Mouse (Mus musculus): Measurements from ENCODE around the gene Cmtr2.

DNA sequence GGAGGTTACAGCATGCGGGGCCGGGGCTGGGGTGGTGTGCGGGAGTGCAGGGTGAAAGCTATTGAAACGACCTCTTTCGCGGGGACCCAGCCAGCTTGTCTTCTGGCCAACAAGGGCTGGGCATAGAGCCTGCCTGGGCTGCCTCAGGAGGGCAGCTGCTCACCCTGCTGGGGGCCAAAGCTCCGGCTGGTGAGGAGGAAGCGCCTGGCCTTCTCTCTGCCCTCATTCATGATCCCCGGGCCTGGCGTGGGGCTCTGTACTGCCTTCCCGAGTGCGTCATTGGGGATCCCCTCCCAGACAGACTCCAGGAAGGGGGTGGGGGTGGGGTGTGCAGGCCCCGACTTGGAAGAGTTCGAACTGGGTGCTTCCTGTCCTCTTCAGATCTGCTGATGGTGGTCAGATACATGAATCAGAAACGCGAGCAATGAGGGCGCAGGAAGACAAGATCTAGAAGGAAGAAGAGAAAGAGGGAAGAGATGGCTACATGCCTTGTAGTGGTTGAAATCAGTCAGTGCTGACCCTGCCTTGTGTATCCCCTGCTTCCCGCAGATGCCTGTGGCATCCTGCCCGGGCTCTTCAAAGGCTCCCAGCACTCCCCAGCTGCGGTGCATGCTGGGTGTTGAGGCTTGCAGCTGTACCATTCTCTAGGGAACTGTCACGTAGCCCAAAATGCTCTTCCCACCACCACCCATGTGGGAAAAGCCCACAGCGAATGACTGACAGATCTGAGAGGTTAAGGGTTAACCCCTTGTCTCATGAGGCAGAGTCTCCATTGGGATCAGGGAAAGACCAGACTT, 37.9 kb upstream of the Cmtr2 start:
- TF ChIP-seq EP300 (IDR thresholded peaks at IDR 0.05; ENCODE audit: low read depth) (no peak), CTCF (IDR thresholded peaks at IDR 0.05; ENCODE audit: low read depth) (no peak)
